Mouse (Mus musculus) heart, embryonic 11.5 days (tissue): Measurements from ENCODE around the gene Sox5. TPM values are rescaled to one million over a fixed set of nuclear protein-coding genes. Genes with fewer than 3 reads are reported as not detected.

Experiments used
- ATAC-seq: fragments of 200-750 bp; cut with Nextera tagmentation; replicated peaks from 2 replicates; pipeline ENCODE4 v1.8.0; 2017; ENCODE audit warnings: moderate library complexity; ENCODE audit not compliant: insufficient number of reproducible peaks, low FRiP score, low TSS enrichment
- H3K27ac ChIP-seq: fragments of 300-500 bp; sonication (generic); 2 replicates; pipeline ENCODE4 v1.5.1; 2014; ENCODE audit warnings: mild to moderate bottlenecking, low read depth, low read length
- H3K27me3 ChIP-seq: fragments of 300-500 bp; sonication (generic); 2 replicates; pipeline ENCODE4 v1.6.1; 2014; ENCODE audit warnings: mild to moderate bottlenecking, low read length, mixed read lengths; ENCODE audit not compliant: control insufficient read depth, insufficient read depth
- H3K36me3 ChIP-seq: fragments of 300-500 bp; sonication (generic); 2 replicates; pipeline ENCODE4 v1.6.1; 2014; ENCODE audit warnings: mild to moderate bottlenecking, low read length, moderate library complexity, mixed read lengths; ENCODE audit not compliant: control insufficient read depth, insufficient read depth
- H3K4me1 ChIP-seq: fragments of 300-500 bp; sonication (generic); 2 replicates; pipeline ENCODE4 v1.6.1; 2014; ENCODE audit warnings: low read length; ENCODE audit not compliant: control insufficient read depth, insufficient read depth
- H3K4me2 ChIP-seq: fragments of 300-500 bp; sonication (generic); 2 replicates; pipeline ENCODE4 v1.6.1; 2014; ENCODE audit warnings: mild to moderate bottlenecking, moderate library complexity
- H3K4me3 ChIP-seq: fragments of 300-500 bp; sonication (generic); 2 replicates; pipeline ENCODE4 v1.5.1; 2014; ENCODE audit warnings: low read depth, low read length
- H3K9ac ChIP-seq: fragments of 300-500 bp; sonication (generic); 2 replicates; pipeline ENCODE4 v1.6.1; 2014; ENCODE audit warnings: mild to moderate bottlenecking, low read depth, low read length, moderate library complexity
- H3K9me3 ChIP-seq: fragments of 300-500 bp; sonication (generic); replicated peaks from 2 replicates; pipeline ENCODE4 v1.6.1; 2016; ENCODE audit warnings: low read length; ENCODE audit not compliant: control insufficient read depth
- WGBS: fragments of 180-500 bp; shearing (Covaris S2); extraction: QIAGEN DNeasy Blood & Tissue Kit; methylation state at CpG from one replicate; pipeline ENCODE4 v1.1.7; 2014; ENCODE audit not compliant: insufficient replicate concordance; 5-methylcytosine and 5-hydroxymethylcytosine counted together
- polyA plus RNA-seq: library from polyadenylated mRNA; unstranded; fragments of >200 nt; fragmentation: Nextera tagmentation; extraction: Ambion mirVana; gene quantifications from 2 replicates; pipeline ENCODE4 v1.2.1, GENCODE M21; 2014

The Sox5 gene
- polyA plus RNA-seq, 1 experiment from 2014 or later, result 16.2 TPM

DNA sequence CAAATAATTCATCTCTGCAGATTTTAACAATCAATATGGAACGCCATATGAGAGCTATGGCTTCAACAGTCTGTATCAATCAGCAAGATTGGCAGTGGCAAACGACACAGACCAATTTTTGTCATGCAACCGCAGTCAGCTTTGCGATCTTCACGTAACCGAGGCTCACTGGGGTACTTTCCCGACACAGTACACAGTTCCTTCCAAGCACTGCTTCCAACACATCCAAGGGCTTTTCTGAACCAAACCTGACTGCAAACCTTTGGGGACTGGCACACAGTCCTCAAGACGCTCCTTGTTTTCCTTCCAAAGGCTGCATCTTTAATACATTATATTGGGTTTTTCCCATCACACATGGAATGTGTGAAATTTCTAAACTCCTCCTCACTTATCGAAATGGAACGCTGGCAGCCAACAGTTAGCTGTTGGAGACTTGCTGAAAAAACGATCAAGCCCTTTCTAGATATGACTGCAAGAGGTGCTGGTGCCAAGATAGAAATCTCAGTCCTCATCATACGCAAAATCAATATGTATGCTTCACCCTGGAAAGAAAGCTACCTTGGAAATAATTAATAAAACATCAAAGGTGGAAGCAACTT, 474.1 kb downstream of the Sox5 start:
- no peak overlapping the region for H3K4me3 ChIP-seq
- H3K27me3 ChIP-seq, result no peaks in the 10 kb centered on the region
- H3K4me2 ChIP-seq, result no peak overlapping the region
- H3K36me3 ChIP-seq, result no peaks in the 10 kb centered on the region
- no peaks in the 10 kb centered on the region for H3K4me1 ChIP-seq
- H3K9me3 ChIP-seq, result no peaks in the 10 kb centered on the region
- no peak for ATAC-seq
- H3K27ac ChIP-seq, result no peak overlapping the region
- 85% methylated on average over 12 of the region's 12 CpGs for WGBS
- H3K9ac ChIP-seq, result no peak overlapping the region

DNA sequence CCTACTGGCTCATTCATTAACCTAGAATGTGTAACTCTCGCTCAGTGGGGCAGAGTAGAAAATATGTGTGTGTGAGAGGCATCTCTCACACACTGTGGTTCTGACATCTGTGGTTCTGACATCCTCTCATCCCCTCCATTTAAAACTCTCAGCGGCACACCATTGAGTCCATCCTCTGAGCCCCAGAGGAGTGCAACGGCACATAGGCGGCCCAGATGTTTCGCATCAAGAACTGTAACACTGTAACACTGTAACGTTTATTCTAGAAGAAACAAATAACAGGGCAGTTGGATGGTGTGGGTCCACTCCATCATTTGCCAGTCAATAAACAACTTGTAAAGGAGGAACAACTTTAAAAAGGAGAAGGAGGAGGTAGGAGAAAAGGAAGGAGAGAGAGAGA, 479.0 kb downstream of the Sox5 start:
- Histone ChIP-seq H3K9me3 (no peaks in the 10 kb centered on the region), H3K4me1 (peaks cover 3% of the 10 kb centered on the region; the same call in 1 of the 2 replicates), H3K4me2 (no peak overlapping the region), H3K4me3 (no peak overlapping the region), H3K9ac (no peak overlapping the region), H3K36me3 (no peaks in the 10 kb centered on the region), H3K27me3 (no peaks in the 10 kb centered on the region), H3K27ac (no peak overlapping the region)
- WGBS, result 83% methylated on average over 6 of the region's 6 CpGs
- no peak for ATAC-seq

DNA sequence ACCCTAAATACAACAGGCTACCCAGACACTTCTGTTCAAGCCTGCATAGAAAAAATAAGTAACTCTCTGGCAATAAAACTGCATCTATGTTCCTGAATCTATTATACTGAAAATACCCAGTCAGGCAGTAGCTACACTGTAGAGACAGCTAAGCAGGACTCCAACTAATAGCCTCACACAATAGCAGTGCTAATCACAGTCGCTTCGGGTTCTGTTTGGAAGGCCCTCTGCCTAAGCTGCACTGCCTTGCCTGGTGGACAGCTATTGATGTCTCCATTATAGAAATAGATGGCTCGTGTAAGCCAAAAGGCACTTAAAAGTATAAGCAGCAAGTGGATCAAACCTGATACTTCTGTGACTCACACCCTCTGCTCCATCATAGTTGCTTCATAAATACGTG, 480.7 kb downstream of the Sox5 start:
- no peaks in the 10 kb centered on the region for H3K27me3 ChIP-seq
- H3K9me3 ChIP-seq, result no peaks in the 10 kb centered on the region
- H3K4me2 ChIP-seq, result no peak overlapping the region
- peaks cover 3% of the 10 kb centered on the region; the same call in 1 of the 2 replicates for H3K4me1 ChIP-seq
- WGBS, result 68% methylated on average over 4 of the region's 4 CpGs
- H3K27ac ChIP-seq, result no peak overlapping the region
- H3K36me3 ChIP-seq, result no peaks in the 10 kb centered on the region
- H3K9ac ChIP-seq, result no peak overlapping the region
- H3K4me3 ChIP-seq, result no peak overlapping the region
- ATAC-seq, result no peak

DNA sequence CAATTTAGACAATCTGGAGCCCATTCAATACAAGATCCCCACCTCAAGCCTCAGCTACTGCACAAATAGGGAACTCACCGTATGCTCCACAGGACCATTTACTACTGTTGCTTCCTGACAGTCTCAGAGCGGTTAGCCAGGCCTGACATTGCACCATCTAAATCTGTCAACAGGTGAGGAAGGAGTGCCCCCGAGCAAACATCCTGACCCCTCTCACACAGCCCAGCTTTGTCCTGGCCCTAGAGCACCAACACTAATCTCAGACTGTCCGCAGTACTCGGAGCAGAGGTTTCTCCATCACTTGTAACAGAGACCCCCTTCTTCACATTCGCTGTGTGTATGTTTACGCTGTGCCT, 482.3 kb downstream of the Sox5 start:
- H3K4me3 ChIP-seq, result no peak overlapping the region
- WGBS, result 36% methylated on average over 7 of the region's 7 CpGs
- no peak overlapping the region for H3K27ac ChIP-seq
- H3K4me2 ChIP-seq, result no peak overlapping the region
- H3K36me3 ChIP-seq, result no peaks in the 10 kb centered on the region
- no peak overlapping the region for H3K9ac ChIP-seq
- H3K4me1 ChIP-seq, result peaks cover 3% of the 10 kb centered on the region; the same call in 1 of the 2 replicates
- ATAC-seq, result no peak
- no peaks in the 10 kb centered on the region; the same call in 1 of the 2 replicates for H3K9me3 ChIP-seq
- H3K27me3 ChIP-seq, result no peaks in the 10 kb centered on the region

DNA sequence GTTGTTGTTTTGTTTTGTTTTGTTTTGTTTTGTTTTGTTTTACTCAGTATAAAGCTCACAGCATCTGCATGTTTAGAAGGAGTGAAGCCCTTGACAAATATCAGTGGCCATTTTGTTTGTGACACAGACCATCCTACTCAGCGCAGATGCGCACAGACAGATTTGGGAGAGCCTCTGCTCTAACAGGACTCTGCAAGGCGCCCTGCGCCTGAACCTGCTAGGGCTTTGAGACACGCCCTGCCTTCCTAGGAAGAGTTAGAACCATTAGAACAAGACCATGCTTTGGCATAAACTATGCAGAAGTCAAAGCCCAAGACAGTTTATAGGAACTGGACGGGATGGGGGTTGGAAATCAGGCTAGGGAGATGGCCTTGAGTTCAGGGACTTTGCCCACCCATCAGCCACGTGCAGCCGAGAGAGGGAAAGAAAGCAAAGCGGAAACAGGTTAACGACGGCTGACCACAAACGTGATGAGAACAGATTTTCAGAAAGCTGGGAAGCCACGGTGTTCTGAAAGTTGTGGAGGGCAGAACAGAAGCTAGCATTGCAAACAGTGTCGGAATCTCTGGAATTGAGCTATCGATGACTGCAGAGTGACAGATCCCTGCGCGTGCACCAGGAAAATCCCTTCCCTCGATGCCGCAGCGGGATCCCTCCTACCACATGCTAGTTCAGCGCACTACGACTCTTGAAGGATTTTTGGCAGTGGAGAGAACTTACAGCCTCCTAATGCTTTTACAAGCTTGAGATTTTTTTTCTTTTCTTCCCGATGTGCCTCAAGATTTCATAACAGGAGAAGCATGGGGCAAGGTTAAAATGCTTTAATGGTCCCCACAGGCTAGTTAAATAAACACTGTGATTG, 482.9 kb downstream of the Sox5 start:
- Histone ChIP-seq H3K9me3 (no peaks in the 10 kb centered on the region; the same call in 1 of the 2 replicates), H3K9ac (no peak overlapping the region), H3K36me3 (no peaks in the 10 kb centered on the region), H3K27me3 (no peaks in the 10 kb centered on the region), H3K4me2 (no peak overlapping the region), H3K4me1 (peaks cover 3% of the 10 kb centered on the region; the same call in 1 of the 2 replicates), H3K27ac (no peak overlapping the region), H3K4me3 (no peak overlapping the region)
- no peak for ATAC-seq
- WGBS, result 76% methylated on average over 23 of the region's 23 CpGs

DNA sequence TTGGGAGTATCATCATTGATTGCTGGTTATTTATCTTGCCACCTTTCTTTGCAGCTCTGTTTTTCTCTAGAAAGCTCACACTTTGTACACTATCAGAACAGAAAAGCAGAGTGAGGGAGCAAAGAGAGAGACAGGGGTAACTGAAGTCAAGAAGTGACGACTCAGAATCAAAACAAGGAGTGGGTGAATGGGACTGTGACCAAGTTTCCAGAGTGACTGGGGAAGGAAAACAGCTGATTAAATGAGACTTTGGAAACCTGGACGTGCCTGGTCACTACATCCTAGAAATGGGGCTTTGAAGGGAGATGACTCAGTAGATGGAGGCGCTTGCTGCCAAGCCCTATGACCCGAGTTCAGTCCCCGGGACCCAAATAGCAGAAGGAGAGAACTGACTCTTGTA, 483.9 kb downstream of the Sox5 start:
- no peaks in the 10 kb centered on the region for H3K27me3 ChIP-seq
- no peak for ATAC-seq
- H3K27ac ChIP-seq, result no peak overlapping the region
- H3K9me3 ChIP-seq, result no peaks in the 10 kb centered on the region; the same call in 1 of the 2 replicates
- no peak overlapping the region for H3K4me3 ChIP-seq
- no peak overlapping the region for H3K4me2 ChIP-seq
- H3K4me1 ChIP-seq, result peaks cover 3% of the 10 kb centered on the region; the same call in 1 of the 2 replicates
- 79% methylated on average over 5 of the region's 5 CpGs for WGBS
- H3K9ac ChIP-seq, result no peak overlapping the region
- no peaks in the 10 kb centered on the region for H3K36me3 ChIP-seq

DNA sequence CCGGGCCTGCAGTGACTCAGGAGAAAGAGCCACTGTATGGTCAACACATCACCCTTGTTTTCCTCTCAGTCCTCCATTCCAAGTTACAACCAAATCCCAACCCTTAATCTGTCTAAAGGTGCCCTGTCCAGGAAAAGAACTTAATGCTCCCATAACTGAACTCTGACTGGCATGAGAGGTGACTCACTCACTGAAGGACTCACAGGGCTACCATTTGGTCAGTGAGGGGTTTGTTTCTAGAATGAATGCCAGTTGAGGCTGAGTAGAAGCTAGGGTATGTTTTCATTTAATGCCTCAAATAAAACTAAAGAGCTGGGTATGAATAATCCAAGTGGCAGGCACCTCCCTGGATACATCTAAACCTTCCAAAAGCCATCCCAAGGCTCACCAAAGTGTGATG, 484.6 kb downstream of the Sox5 start:
- H3K4me3 ChIP-seq, result no peak overlapping the region
- peaks cover 3% of the 10 kb centered on the region; the same call in 1 of the 2 replicates for H3K4me1 ChIP-seq
- no peaks in the 10 kb centered on the region; the same call in 1 of the 2 replicates for H3K9me3 ChIP-seq
- ATAC-seq, result no peak
- H3K27me3 ChIP-seq, result no peaks in the 10 kb centered on the region
- no peak overlapping the region for H3K9ac ChIP-seq
- WGBS, result 73% methylated on average over 1 of the region's 1 CpGs
- no peaks in the 10 kb centered on the region for H3K36me3 ChIP-seq
- H3K4me2 ChIP-seq, result no peak overlapping the region
- no peak overlapping the region for H3K27ac ChIP-seq

DNA sequence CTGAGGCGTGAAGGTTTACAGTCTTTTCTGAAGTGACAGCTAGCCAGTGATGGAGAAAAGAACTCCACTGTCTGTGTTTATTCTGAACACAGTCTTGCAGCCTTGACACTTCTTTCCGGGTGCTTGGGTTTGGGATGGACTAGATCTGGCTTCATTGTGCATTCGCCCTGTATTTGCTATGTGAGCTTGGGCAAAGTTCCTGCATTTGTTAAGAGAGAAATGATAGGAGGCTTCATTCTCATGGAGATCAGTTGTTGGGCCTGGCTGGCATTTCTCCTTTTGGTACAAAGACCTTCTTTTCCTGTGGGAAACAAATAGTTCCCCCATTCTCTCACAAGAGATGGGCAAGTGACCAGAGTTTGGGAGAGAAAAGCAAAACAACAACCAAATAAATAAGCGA, 490.3 kb downstream of the Sox5 start:
- Histone ChIP-seq H3K9ac (no peak overlapping the region), H3K27me3 (no peaks in the 10 kb centered on the region), H3K9me3 (no peaks in the 10 kb centered on the region; the same call in 1 of the 2 replicates), H3K4me2 (no peak overlapping the region), H3K4me1 (no peaks in the 10 kb centered on the region), H3K27ac (no peak overlapping the region), H3K4me3 (no peak overlapping the region), H3K36me3 (no peaks in the 10 kb centered on the region)
- WGBS, result 84% methylated on average over 4 of the region's 4 CpGs
- no peak for ATAC-seq
